8 mouse cellular contexts compared by ENCODE assay signal in the genomic region with DNA sequence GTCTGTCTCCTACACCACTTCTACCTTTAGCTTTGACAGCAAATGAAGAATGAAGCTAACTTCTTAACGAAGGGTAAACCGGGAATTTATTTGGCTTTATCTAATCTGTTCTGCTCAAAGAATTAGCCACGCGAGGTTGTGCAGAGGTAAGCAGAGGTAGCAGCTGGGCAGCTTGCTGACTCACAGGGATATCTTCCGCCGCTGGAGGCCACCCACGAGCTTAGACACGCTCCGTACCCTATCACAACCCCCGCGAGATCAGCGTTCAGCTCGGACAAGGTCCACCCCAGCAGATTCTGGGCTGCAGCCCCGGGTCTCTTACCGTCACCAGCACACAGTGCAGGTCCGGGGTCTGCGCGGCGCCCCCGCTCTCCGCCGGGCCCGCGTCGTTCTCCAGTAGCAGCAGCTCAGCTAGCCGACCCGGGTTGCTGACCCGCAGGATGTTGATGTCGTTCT. TPM values are rescaled to one million over a fixed set of nuclear protein-coding genes. Genes with fewer than 3 reads are reported as not detected.
DNase-seq lines count a peak whose midpoint lies in the region; ATAC-seq lines count a peak whose summit lies in the region.

No protein-coding gene starts in this region.

- no peaks in the 10 kb centered on the region for H3K9me3 ChIP-seq in intestine, embryonic 14.5 days (ENCODE audit: control insufficient read depth, low read length)

- peak; percentile 80 for ATAC-seq in intestine, embryonic 14.5 days (replicated peaks; ENCODE audit: low FRiP score, low TSS enrichment, low read depth)
- peak; percentile 64 for ATAC-seq in megakaryocyte-erythroid progenitor cell, adult 5-6 weeks (replicated peaks; ENCODE audit: low FRiP score, low TSS enrichment, poor library complexity, severe bottlenecking)

- peaks cover 7% of the 10 kb centered on the region; the same call in 1 of the 2 replicates for H3K4me1 ChIP-seq in intestine, embryonic 14.5 days (replicated peaks; ENCODE audit: control insufficient read depth, insufficient read depth, low read length)

- no peaks in the 10 kb centered on the region for H3K36me3 ChIP-seq in intestine, embryonic 14.5 days (ENCODE audit: control insufficient read depth, insufficient read depth, low read length)

- peak overlapping the region; percentile 77 for H3K9ac ChIP-seq in intestine, embryonic 14.5 days (ENCODE audit: low read length)

- H3K4me3 ChIP-seq in intestine, embryonic 14.5 days (ENCODE audit: low read depth, low read length): peak overlapping the region; percentile 82

- peak overlapping the region; percentile 94 for H3K27ac ChIP-seq in intestine, embryonic 14.5 days (ENCODE audit: low read depth)

- DNase-seq in adrenal gland, adult 2 months: peak; percentile 92
- peak; percentile 92 for DNase-seq in embryo, embryonic 11 days
- DNase-seq in gastrocnemius, postnatal 25 days: peak; percentile 85
- DNase-seq in intestine, embryonic 14.5 days (ENCODE audit: low spot score): peak; percentile 91
- peak; percentile 77 to 79 for DNase-seq in left cerebral cortex, postnatal 14 days (ENCODE audit: low spot score in 2 of 2)
- DNase-seq in right cerebral cortex, postnatal 14 days: peak; percentile 77
- DNase-seq in urinary bladder, postnatal 25 days (ENCODE audit: low spot score): peak; percentile 67

- no peaks in the 10 kb centered on the region for H3K27me3 ChIP-seq in intestine, embryonic 14.5 days (replicated peaks; ENCODE audit: control insufficient read depth, insufficient read depth, low read length)

- H3K4me2 ChIP-seq in intestine, embryonic 14.5 days (ENCODE audit: low read length): peak overlapping the region; percentile 65

- intact Hi-C loops in left cerebral cortex, postnatal 14 days (cut with DNase I): loop anchor here (5.0 kb wide), 3 partner anchors 106 to 231 kb away; no protein-coding TSS in a partner anchor

- WGBS in intestine, embryonic 14.5 days: under 1% methylated on average over 29 of the region's 29 CpGs

RNA-seq across cellular contexts. Expression of a gene that starts 0.9 kb away (rescaled TPM):
- 10 to 100 TPM; 15.3 to 51.4 TPM for total RNA-seq in adrenal gland, adult 2 months (2021)
- polyA plus RNA-seq in adrenal gland, adult 2 months (2012; rRNA removed): 77.3 and 93.9 TPM in 2 replicates
- 10 to 100 TPM; 32.5 to 36.8 TPM for total RNA-seq in gastrocnemius, postnatal 25 days (2021)
- polyA plus RNA-seq in intestine, embryonic 14.5 days (2014; fragmentation: Nextera tagmentation; extraction: Ambion mirVana): 21.3 and 26.2 TPM in 2 replicates
- total RNA-seq in left cerebral cortex, postnatal 14 days (2021): 10 to 100 TPM in 1 of 2 experiments, 1 to 10 TPM in 1; 6.6 to 10.3 TPM
- total RNA-seq in megakaryocyte-erythroid progenitor cell, adult 5-6 weeks (2014; fragmentation: Nextera tagmentation): 40.4 and 43.7 TPM in 2 replicates
- total RNA-seq in megakaryocyte-erythroid progenitor cell, adult 5-6 weeks (2017): 94.9 and 97.9 TPM in 2 replicates

Comparison
In these comparisons a context has a peak if more than half of its experiments do, and no peak if none do; other contexts are left out.
1. Peak in every context shown above with its lines: DNase-seq, ATAC-seq, H3K4me3 ChIP-seq and H3K27ac ChIP-seq.